Mouse (Mus musculus) hindbrain, postnatal 0 days (tissue): ENCODE results near the gene Ctsd. TPM values are rescaled to one million over a fixed set of nuclear protein-coding genes. Genes with fewer than 3 reads are reported as not detected.

Experiments used
- ATAC-seq: fragments of 200-750 bp; cut with Nextera tagmentation; 2 replicates; pipeline ENCODE4 v1.8.0; 2017; ENCODE audit warnings: mild to moderate bottlenecking, moderate TSS enrichment, moderate library complexity
- DNase-seq: peaks from one replicate; pipeline ENCODE4 v3.0.0-alpha.2; 2015; ENCODE audit warnings: low spot score
- H3K27ac ChIP-seq: fragments of 300-500 bp; sonication (generic); 2 replicates; pipeline ENCODE4 v1.5.1; 2014; ENCODE audit warnings: mild to moderate bottlenecking
- H3K27me3 ChIP-seq: fragments of 300-500 bp; sonication (generic); 2 replicates; pipeline ENCODE4 v1.6.1; 2014; ENCODE audit warnings: low read length, mixed read lengths; ENCODE audit not compliant: insufficient read depth
- H3K36me3 ChIP-seq: fragments of 300-500 bp; sonication (generic); 2 replicates; pipeline ENCODE4 v1.6.1; 2014; ENCODE audit warnings: low read length, mixed read lengths; ENCODE audit not compliant: insufficient read depth
- H3K4me1 ChIP-seq: fragments of 300-500 bp; sonication (generic); 2 replicates; pipeline ENCODE4 v1.6.1; 2014; ENCODE audit warnings: antibody characterized with exemption, low read length, mixed read lengths; ENCODE audit not compliant: insufficient read depth
- H3K4me2 ChIP-seq: fragments of 300-500 bp; sonication (generic); 2 replicates; pipeline ENCODE4 v1.6.1; 2014; ENCODE audit warnings: low read depth, mild to moderate bottlenecking, low read length, moderate library complexity, mixed read lengths
- H3K4me3 ChIP-seq: fragments of 300-500 bp; sonication (generic); 2 replicates; pipeline ENCODE4 v1.5.1; 2014; ENCODE audit warnings: low read length
- H3K9ac ChIP-seq: fragments of 300-500 bp; sonication (generic); replicated peaks from 2 replicates; pipeline ENCODE4 v1.6.1; 2014; ENCODE audit warnings: mild to moderate bottlenecking, low read length, moderate library complexity, mixed read lengths
- H3K9me3 ChIP-seq: fragments of 300-500 bp; sonication (generic); 2 replicates; pipeline ENCODE4 v1.6.1; 2016; ENCODE audit warnings: low read length, mixed read lengths
- CTCF ChIP-seq: IDR thresholded peaks from 2 replicates; pipeline ENCODE4 v1.5.1; 2016; ENCODE audit warnings: antibody characterized with exemption, control low read depth, low read depth
- WGBS: fragments of 180-500 bp; shearing (Covaris S2); extraction: QIAGEN DNeasy Blood & Tissue Kit; methylation state at CpG from one replicate; pipeline ENCODE4 v1.1.7; 2014; 5-methylcytosine and 5-hydroxymethylcytosine counted together
- polyA plus RNA-seq: library from polyadenylated mRNA; unstranded; fragments of >200 nt; fragmentation: Nextera tagmentation; extraction: Ambion mirVana; gene quantifications from 2 replicates; pipeline ENCODE4 v1.2.1, GENCODE M21; 2015
- total RNA-seq: library from RNA; depleted of rRNA; stranded (reverse); fragments of >200 nt; gene quantifications from 2 replicates; pipeline ENCODE4 v1.2.3, GENCODE M21; 2014

Ctsd gene
- total and polyA plus RNA-seq, 2 experiments from 2014 or later: 400 to 755 TPM

DNA sequence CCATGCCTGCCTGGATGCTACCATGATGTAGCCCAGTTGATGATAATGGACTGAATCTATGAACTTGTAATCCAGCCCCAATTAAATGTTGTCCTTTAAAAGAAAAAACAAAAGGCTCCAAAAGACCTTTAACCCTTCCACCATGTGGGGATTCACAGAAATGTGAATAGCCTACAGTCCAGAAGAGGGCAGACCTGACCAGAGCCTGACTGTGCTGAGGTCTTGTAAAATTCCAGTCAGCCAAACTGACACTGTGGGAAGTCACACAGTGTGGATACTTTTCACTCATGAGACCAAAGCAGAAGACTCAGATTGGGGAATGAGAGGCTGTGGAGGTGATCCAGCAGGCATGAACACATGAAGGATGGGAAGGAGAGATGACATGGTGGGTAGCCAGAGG lies 27.1 kb downstream of the Ctsd start:
- Histone ChIP-seq H3K9ac (no peak overlapping the region), H3K4me1 (no peaks in the 10 kb centered on the region), H3K36me3 (no peaks in the 10 kb centered on the region), H3K9me3 (no peaks in the 10 kb centered on the region), H3K27me3 (no peaks in the 10 kb centered on the region), H3K27ac (no peak overlapping the region), H3K4me2 (no peak overlapping the region), H3K4me3 (no peak overlapping the region)
- ATAC-seq (no peak), DNase-seq (no peak)
- TF ChIP-seq CTCF: peak; percentile 28

DNA sequence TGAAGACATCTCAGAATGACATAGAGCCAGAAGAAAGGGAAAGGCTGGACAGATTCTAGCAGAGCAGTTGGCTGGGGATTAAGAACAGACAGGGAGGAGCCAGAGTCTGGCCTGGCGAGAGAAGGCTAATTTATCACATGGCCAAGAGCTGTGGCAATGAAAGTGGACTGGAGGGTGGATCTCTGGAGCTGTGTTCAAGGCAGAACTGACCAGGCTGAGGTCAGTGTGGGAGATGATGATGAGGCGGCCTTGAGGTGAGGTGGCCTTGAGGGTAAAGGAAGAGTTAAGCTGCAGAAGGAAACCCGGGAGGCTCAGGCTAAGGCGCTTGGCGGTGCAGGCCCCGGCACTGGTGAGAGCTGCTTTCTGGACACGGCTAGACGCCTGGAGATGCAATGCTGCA lies 28.7 kb downstream of the Ctsd start:
- DNase-seq (no peak), ATAC-seq (no peak)
- H3K27ac ChIP-seq: no peak overlapping the region
- no peak overlapping the region for H3K4me2 ChIP-seq
- H3K9ac ChIP-seq: no peak overlapping the region
- TF ChIP-seq CTCF: no peak
- H3K9me3 ChIP-seq: no peaks in the 10 kb centered on the region
- no peaks in the 10 kb centered on the region for H3K27me3 ChIP-seq
- no peaks in the 10 kb centered on the region for H3K36me3 ChIP-seq
- H3K4me1 ChIP-seq: no peaks in the 10 kb centered on the region
- no peak overlapping the region for H3K4me3 ChIP-seq
- WGBS: 77% methylated on average over 8 of the region's 8 CpGs

DNA sequence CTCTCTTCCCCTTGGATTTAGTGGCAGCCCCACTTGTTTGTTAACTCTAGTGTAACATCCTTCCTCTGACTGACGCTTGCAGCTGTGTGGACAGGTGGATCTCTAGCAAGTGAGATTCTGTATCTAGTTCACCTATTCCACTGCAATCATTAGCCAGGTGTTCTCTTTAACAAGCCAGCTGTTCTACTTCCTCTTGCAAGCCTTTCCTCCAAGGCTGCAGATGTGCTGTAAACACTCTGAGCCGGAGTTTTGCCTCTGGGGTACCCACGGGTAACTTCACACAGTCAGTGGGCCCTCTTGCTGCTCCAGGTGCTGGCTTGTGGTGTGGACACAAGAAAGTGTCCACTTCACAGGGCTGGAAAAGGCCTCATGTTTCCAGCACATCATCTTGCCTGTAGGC lies 30.3 kb downstream of the Ctsd start:
- Histone ChIP-seq H3K27ac (no peak overlapping the region), H3K27me3 (no peaks in the 10 kb centered on the region), H3K4me1 (no peaks in the 10 kb centered on the region), H3K9me3 (no peaks in the 10 kb centered on the region), H3K4me2 (no peak overlapping the region), H3K36me3 (no peaks in the 10 kb centered on the region), H3K4me3 (no peak overlapping the region), H3K9ac (no peak overlapping the region)
- WGBS: 85% methylated on average over 3 of the region's 3 CpGs
- TF ChIP-seq CTCF: no peak
- ATAC-seq: no peak
- no peak for DNase-seq

- TF ChIP-seq CTCF: no peak
- Histone ChIP-seq H3K36me3 (no peaks in the 10 kb centered on the region), H3K4me3 (no peak overlapping the region), H3K27me3 (no peaks in the 10 kb centered on the region), H3K9me3 (no peaks in the 10 kb centered on the region), H3K27ac (no peak overlapping the region), H3K4me1 (no peaks in the 10 kb centered on the region), H3K9ac (no peak overlapping the region), H3K4me2 (no peak overlapping the region)
- 82% methylated on average over 8 of the region's 8 CpGs for WGBS
- DNase-seq (no peak), ATAC-seq (no peak)
These were observed 33.1 kb downstream of the Ctsd start for GRCm38 (mm10) chr7:142354661-142355233.

- no peaks in the 10 kb centered on the region for H3K9me3 ChIP-seq
- ATAC-seq (no peak), DNase-seq (no peak)
- no peak for TF ChIP-seq CTCF
- H3K4me2 ChIP-seq: no peak overlapping the region
- WGBS: 76% methylated on average over 5 of the region's 5 CpGs
- H3K4me1 ChIP-seq: 0 out of 2 replicates have a peak, but pooled peaks cover 4% of the 10 kb centered on the region
- H3K36me3 ChIP-seq: no peaks in the 10 kb centered on the region
- no peak overlapping the region for H3K9ac ChIP-seq
- no peaks in the 10 kb centered on the region for H3K27me3 ChIP-seq
- H3K27ac ChIP-seq: no peak overlapping the region
- H3K4me3 ChIP-seq: no peak overlapping the region
These were observed 34.0 kb downstream of the Ctsd start for GRCm38 (mm10) chr7:142353854-142354253.

GRCm38 (mm10) chr7:142351569-142351968 lies 36.3 kb downstream of the Ctsd start:
- no peak for ATAC-seq
- no peak overlapping the region for H3K27ac ChIP-seq
- 0 out of 2 replicates have a peak, but pooled peaks cover 4% of the 10 kb centered on the region for H3K4me1 ChIP-seq
- H3K4me2 ChIP-seq: no peak overlapping the region
- no peaks in the 10 kb centered on the region for H3K9me3 ChIP-seq
- H3K27me3 ChIP-seq: no peaks in the 10 kb centered on the region
- no peak for DNase-seq
- no peak overlapping the region for H3K4me3 ChIP-seq
- TF ChIP-seq CTCF: no peak
- no peaks in the 10 kb centered on the region for H3K36me3 ChIP-seq
- H3K9ac ChIP-seq: no peak overlapping the region
- 59% methylated on average over 5 of the region's 5 CpGs for WGBS

- H3K9me3 ChIP-seq: no peaks in the 10 kb centered on the region
- H3K27ac ChIP-seq: no peak overlapping the region
- 20% methylated on average over 9 of the region's 9 CpGs for WGBS
- peak; percentile 89 for ATAC-seq
- H3K4me3 ChIP-seq: no peak overlapping the region
- DNase-seq: peak; percentile 67
- 0 out of 2 replicates have a peak, but pooled peaks cover 4% of the 10 kb centered on the region for H3K4me1 ChIP-seq
- H3K4me2 ChIP-seq: no peak overlapping the region
- no peak overlapping the region for H3K9ac ChIP-seq
- H3K27me3 ChIP-seq: no peaks in the 10 kb centered on the region
- TF ChIP-seq CTCF: no peak
- H3K36me3 ChIP-seq: no peaks in the 10 kb centered on the region
These were observed 38.4 kb downstream of the Ctsd start for GRCm38 (mm10) chr7:142349308-142349961.
